Mouse (Mus musculus) gonadal fat pad, adult 2 months (tissue): ENCODE data around the gene Atp6v0c. TPM values are rescaled to one million over a fixed set of nuclear protein-coding genes. Genes with fewer than 3 reads are reported as not detected.

Source experiments
- polyA plus RNA-seq: library from polyadenylated mRNA; depleted of rRNA; stranded (reverse); fragments of >200 nt; gene quantifications from 2 replicates; pipeline ENCODE4 v1.2.3, GENCODE M21; 2012; rRNA removed

Atp6v0c gene
- polyA plus RNA-seq, 1 experiment: 1,024 TPM

Other genes starting within 250 kb of the Atp6v0c start
- gene Sbp, start 228.0 kb downstream of the Atp6v0c start, polyA plus RNA-seq: not detected in 2 replicates
- gene Sbpl, start 214.4 kb downstream of the Atp6v0c start, polyA plus RNA-seq: not detected in 2 replicates
- 0.46 and 0.53 TPM in 2 replicates for gene Prss30, start 189.1 kb downstream of the Atp6v0c start, polyA plus RNA-seq
- 0.15 and 0.18 TPM in 2 replicates for gene Prss22, start 171.6 kb downstream of the Atp6v0c start, polyA plus RNA-seq
- gene Prss27, start 131.6 kb downstream of the Atp6v0c start, polyA plus RNA-seq: 1.6 and 2.8 TPM in 2 replicates
- 23.0 and 27.2 TPM in 2 replicates for gene Kctd5, start 96.2 kb downstream of the Atp6v0c start, polyA plus RNA-seq
- gene Pdpk1, start 18.8 kb downstream of the Atp6v0c start, polyA plus RNA-seq: 23.8 and 25.8 TPM in 2 replicates
- 37.6 and 41.4 TPM in 2 replicates for gene Amdhd2, start 5.9 kb downstream of the Atp6v0c start, polyA plus RNA-seq
- gene Tbc1d24, start 35.9 kb upstream of the Atp6v0c start, polyA plus RNA-seq: 12.8 and 13.1 TPM in 2 replicates
- gene Ntn3, start 39.8 kb upstream of the Atp6v0c start, polyA plus RNA-seq: 1.4 and 1.5 TPM in 2 replicates
- gene Tedc2, start 51.1 kb upstream of the Atp6v0c start, polyA plus RNA-seq: 7.1 and 8.9 TPM in 2 replicates
- 2.4 and 2.5 TPM in 2 replicates for gene Ccnf, start 81.8 kb upstream of the Atp6v0c start, polyA plus RNA-seq
- gene Abca17, start 181.4 kb upstream of the Atp6v0c start, polyA plus RNA-seq: 0.06 and 0.09 TPM in 2 replicates
- 78.6 and 87.5 TPM in 2 replicates for gene Abca3, start 182.2 kb upstream of the Atp6v0c start, polyA plus RNA-seq
- gene Rnps1, start 244.9 kb upstream of the Atp6v0c start, polyA plus RNA-seq: 96.6 and 102 TPM in 2 replicates